In genomic region chrX:57401388-57401787, GRCm38 (mm10) we compare ENCODE assay signal across 25 mouse cellular contexts. TPM values are rescaled to one million over a fixed set of nuclear protein-coding genes. Genes with fewer than 3 reads are reported as not detected.
"Had no signal": no experiment of that assay in that cellular context is flagged by ENCODE, and none has a peak within 500 bp of the region (broad histone marks: within the 10 kb centered on the region; RNA-seq: fewer than 3 reads in every experiment).

No protein-coding gene starts in this region.

- DNase-seq: lung, adult 18-20 months; lung, embryonic 14.5 days; lung, postnatal 10 days; lung, postnatal 4 days; midbrain, embryonic 14.5 days; retina, postnatal 1 day; right cerebral cortex, adult 18-20 months; right cerebral cortex, postnatal 25 days; right cerebral cortex, postnatal 4 days; spleen, adult 18-20 months; thymus, adult 18-20 months; thymus, postnatal 14 days; thymus, postnatal 36 days had no signal

- H3K4me2 ChIP-seq: lung, embryonic 14.5 days; midbrain, embryonic 12.5 days; neural tube, embryonic 13.5 days; neural tube, embryonic 15.5 days had no signal

- H3K9me3 ChIP-seq: midbrain, embryonic 12.5 days; neural tube, embryonic 13.5 days; neural tube, embryonic 15.5 days had no signal

- ATAC-seq: midbrain, embryonic 16.5 days had no signal

- H3K27me3 ChIP-seq: midbrain, embryonic 12.5 days; neural tube, embryonic 13.5 days; neural tube, embryonic 15.5 days had no signal

- H3K4me1 ChIP-seq: midbrain, embryonic 10.5 days; midbrain, embryonic 12.5 days; neural tube, embryonic 13.5 days; neural tube, embryonic 15.5 days had no signal

- H3K4me3 ChIP-seq: midbrain, embryonic 10.5 days; midbrain, embryonic 12.5 days; myocyte; neural tube, embryonic 13.5 days; neural tube, embryonic 15.5 days had no signal

- H3K36me3 ChIP-seq: midbrain, embryonic 10.5 days; midbrain, embryonic 12.5 days; neural tube, embryonic 13.5 days; neural tube, embryonic 15.5 days had no signal

- H3K27ac ChIP-seq: midbrain, embryonic 10.5 days; midbrain, embryonic 12.5 days; neural tube, embryonic 13.5 days; neural tube, embryonic 15.5 days had no signal

- H3K9ac ChIP-seq: lung, embryonic 14.5 days; midbrain, embryonic 12.5 days; neural tube, embryonic 13.5 days; neural tube, embryonic 15.5 days had no signal

RNA-seq across cellular contexts. Expression of gene Gm364, which starts 7.6 kb away (rescaled TPM):
- total RNA-seq: megakaryocyte-erythroid progenitor cell, adult 5-6 weeks had no signal
- polyA plus RNA-seq: lung, embryonic 14.5 days; lung, embryonic 16.5 days; midbrain, embryonic 10.5 days; midbrain, embryonic 12.5 days; midbrain, embryonic 14.5 days; midbrain, embryonic 16.5 days; neural tube, embryonic 11.5 days; neural tube, embryonic 13.5 days; neural tube, embryonic 15.5 days; small intestine, adult 2 months; stomach, embryonic 14.5 days; stomach, embryonic 16.5 days had no signal
